Mouse (Mus musculus) intestine, embryonic 16.5 days (tissue): ENCODE results near the gene Sirt4. TPM values are rescaled to one million over a fixed set of nuclear protein-coding genes. Genes with fewer than 3 reads are reported as not detected.

Source experiments
- ATAC-seq: fragments of 200-750 bp; cut with Nextera tagmentation; 2 replicates; pipeline ENCODE4 v1.8.0; 2017; ENCODE audit warnings: moderate TSS enrichment, moderate library complexity
- H3K27ac ChIP-seq: fragments of 300-500 bp; sonication (generic); 2 replicates; pipeline ENCODE4 v1.5.1; 2014; ENCODE audit warnings: mild to moderate bottlenecking, low read length
- H3K27me3 ChIP-seq: fragments of 300-500 bp; sonication (generic); replicated peaks from 2 replicates; pipeline ENCODE4 v1.6.1; 2014; ENCODE audit warnings: low read length, control low read depth, mixed read lengths; ENCODE audit not compliant: control insufficient read depth, insufficient read depth
- H3K36me3 ChIP-seq: fragments of 300-500 bp; sonication (generic); 2 replicates; pipeline ENCODE4 v1.6.1; 2014; ENCODE audit warnings: low read length, control low read depth; ENCODE audit not compliant: control insufficient read depth, insufficient read depth
- H3K4me1 ChIP-seq: fragments of 300-500 bp; sonication (generic); 2 replicates; pipeline ENCODE4 v1.6.1; 2014; ENCODE audit warnings: low read length, control low read depth, mixed read lengths; ENCODE audit not compliant: control insufficient read depth, insufficient read depth
- H3K4me2 ChIP-seq: fragments of 300-500 bp; sonication (generic); 2 replicates; pipeline ENCODE4 v1.6.1; 2014; ENCODE audit warnings: low read depth, low read length, control low read depth
- H3K4me3 ChIP-seq: fragments of 300-500 bp; sonication (generic); 2 replicates; pipeline ENCODE4 v1.5.1; 2014; ENCODE audit warnings: mild to moderate bottlenecking, low read length
- H3K9ac ChIP-seq: fragments of 300-500 bp; sonication (generic); 2 replicates; pipeline ENCODE4 v1.6.1; 2014; ENCODE audit warnings: low read depth, low read length
- H3K9me3 ChIP-seq: fragments of 300-500 bp; sonication (generic); 2 replicates; pipeline ENCODE4 v1.6.1; 2016; ENCODE audit warnings: low read length, control low read depth; ENCODE audit not compliant: control insufficient read depth
- WGBS: fragments of 180-500 bp; shearing (Covaris S2); extraction: QIAGEN DNeasy Blood & Tissue Kit; methylation state at CpG from one replicate; pipeline ENCODE4 v1.1.7; 2014; 5-methylcytosine and 5-hydroxymethylcytosine counted together
- polyA plus RNA-seq: library from polyadenylated mRNA; unstranded; fragments of >200 nt; fragmentation: Nextera tagmentation; extraction: Ambion mirVana; gene quantifications from 2 replicates; pipeline ENCODE4 v1.2.1, GENCODE M21; 2015

Gene Sirt4
- polyA plus RNA-seq, result 20.4 and 23.1 TPM in 2 replicates

DNA sequence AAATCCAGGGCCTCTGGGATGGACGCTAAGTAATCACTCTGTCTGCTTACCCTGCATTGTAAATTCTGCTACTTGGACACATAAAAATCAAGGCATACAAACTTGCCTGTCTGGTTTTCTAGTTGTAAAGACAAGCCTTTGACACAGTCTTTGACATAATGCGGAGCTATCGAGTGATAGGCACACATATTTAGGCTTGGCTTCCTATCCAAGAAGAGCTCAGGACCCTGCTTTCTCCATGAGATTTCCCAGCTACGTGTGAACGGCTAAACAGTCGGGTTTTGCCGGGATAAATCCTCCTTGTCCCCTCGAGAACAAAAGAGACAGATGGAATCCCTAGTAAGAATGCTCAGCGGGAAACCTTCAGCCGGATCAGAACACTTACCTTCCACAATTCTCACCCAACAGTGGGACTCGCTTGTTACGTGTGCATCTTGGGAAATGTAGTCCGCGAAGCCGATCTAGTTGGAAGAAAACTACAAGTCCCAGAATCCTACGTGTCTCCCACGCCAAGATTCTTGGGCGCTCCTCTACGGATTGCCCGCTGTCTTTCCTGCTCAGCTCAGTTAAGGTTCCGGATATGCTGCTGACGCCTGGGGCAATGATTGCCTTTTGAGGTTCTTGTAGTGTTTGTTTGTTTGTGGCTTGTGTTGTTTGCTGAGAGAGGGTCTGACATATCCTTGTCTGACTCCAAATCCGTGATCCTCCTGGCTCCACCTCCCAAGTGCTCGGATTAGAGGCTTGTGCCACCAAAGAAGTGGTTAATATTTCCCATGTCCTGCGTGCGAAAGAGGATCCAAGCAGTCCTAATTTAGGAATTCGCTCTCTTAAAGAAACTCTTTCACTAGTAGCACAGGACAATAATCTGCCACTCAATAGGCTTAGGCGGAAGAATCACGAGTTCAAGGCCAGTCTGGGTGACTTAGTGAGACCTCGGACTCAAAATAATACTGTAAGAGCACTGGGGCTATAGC lies at the start of gene Sirt4:
Gene Sirt4 (minus strand): TSS at position 779 of the 974 bp plus-strand sequence.
- WGBS, result 5% methylated on average over 30 of the region's 30 CpGs
- peak within 1 kb of the TSS; percentile 59 for H3K4me3 ChIP-seq
- peak within 1 kb of the TSS; percentile 61 for H3K4me2 ChIP-seq
- peak within 1 kb of the TSS; percentile 69 for H3K27ac ChIP-seq
- ATAC-seq, result peak; percentile 87
- H3K36me3 ChIP-seq, result no peaks in the 10 kb centered on the region
- peak within 1 kb of the TSS; percentile 76 for H3K9ac ChIP-seq
- no peaks in the 10 kb centered on the region for H3K27me3 ChIP-seq
- peaks cover 4% of the 10 kb centered on the region for H3K4me1 ChIP-seq
- no peaks in the 10 kb centered on the region for H3K9me3 ChIP-seq

DNA sequence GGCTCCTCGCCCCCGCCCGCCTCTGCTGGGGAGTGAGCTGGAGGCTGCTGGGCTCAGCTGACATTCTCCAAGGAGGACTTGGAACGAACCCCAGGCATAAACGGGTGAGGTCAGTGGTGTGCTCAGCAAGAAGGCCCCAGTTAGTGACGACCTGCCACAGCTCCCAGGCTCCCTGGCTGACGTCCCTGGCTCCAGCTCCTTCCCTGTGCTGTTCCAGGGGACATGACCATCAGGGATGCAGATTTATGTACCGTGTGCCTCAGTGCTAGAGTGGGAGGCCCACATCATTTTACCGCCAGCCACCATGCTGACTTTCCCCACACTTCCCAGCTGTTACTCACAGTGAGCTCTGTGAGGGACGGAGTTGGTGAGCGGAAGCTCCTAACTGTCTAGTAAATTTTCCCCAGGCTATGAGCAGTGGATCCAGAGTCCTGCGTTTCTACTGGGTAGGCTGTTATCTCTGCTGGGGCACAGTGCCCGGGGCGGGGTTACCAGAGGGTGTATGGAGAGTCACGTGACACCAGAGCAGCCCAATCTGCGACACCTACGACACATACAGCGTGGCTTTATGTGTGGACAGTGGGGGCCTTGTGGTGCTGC lies 47.2 kb upstream of the Sirt4 start:
- WGBS, result 19% methylated on average over 18 of the region's 18 CpGs
- peak overlapping the region; percentile 48 for H3K4me2 ChIP-seq
- peak overlapping the region; percentile 53 for H3K9ac ChIP-seq
- H3K36me3 ChIP-seq, result no peaks in the 10 kb centered on the region
- H3K9me3 ChIP-seq, result no peaks in the 10 kb centered on the region
- H3K4me3 ChIP-seq, result no peak overlapping the region
- H3K4me1 ChIP-seq, result peaks cover 74% of the 10 kb centered on the region
- H3K27ac ChIP-seq, result peak overlapping the region; percentile 93
- no peaks in the 10 kb centered on the region for H3K27me3 ChIP-seq
- ATAC-seq, result peak; percentile 79

DNA sequence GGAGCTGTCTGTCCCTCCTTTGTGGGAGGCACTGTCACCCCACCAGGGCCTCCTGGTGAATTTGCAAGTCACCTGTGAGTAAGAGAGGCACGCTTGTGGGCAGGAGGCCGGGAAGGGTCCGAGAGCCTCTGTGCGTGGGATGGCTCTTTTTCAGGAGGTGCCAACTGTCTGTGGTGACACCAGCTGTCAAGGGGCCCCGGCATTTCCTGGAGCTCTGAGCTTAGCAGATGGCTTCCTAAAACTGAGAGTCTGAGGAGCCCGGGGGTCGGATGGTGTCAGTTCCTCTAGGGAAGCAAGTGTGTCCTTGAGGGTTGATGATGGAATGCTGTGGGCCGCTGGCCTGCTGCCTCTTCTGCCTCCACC lies 45.9 kb upstream of the Sirt4 start:
- 60% methylated on average over 8 of the region's 8 CpGs for WGBS
- H3K9me3 ChIP-seq, result no peaks in the 10 kb centered on the region
- no peak overlapping the region for H3K4me2 ChIP-seq
- H3K27ac ChIP-seq, result peak overlapping the region; percentile 93
- ATAC-seq, result no peak
- H3K9ac ChIP-seq, result peak overlapping the region; percentile 41; the same call in 1 of the 2 replicates
- no peaks in the 10 kb centered on the region for H3K36me3 ChIP-seq
- peaks cover 69% of the 10 kb centered on the region for H3K4me1 ChIP-seq
- no peaks in the 10 kb centered on the region for H3K27me3 ChIP-seq
- H3K4me3 ChIP-seq, result no peak overlapping the region

DNA sequence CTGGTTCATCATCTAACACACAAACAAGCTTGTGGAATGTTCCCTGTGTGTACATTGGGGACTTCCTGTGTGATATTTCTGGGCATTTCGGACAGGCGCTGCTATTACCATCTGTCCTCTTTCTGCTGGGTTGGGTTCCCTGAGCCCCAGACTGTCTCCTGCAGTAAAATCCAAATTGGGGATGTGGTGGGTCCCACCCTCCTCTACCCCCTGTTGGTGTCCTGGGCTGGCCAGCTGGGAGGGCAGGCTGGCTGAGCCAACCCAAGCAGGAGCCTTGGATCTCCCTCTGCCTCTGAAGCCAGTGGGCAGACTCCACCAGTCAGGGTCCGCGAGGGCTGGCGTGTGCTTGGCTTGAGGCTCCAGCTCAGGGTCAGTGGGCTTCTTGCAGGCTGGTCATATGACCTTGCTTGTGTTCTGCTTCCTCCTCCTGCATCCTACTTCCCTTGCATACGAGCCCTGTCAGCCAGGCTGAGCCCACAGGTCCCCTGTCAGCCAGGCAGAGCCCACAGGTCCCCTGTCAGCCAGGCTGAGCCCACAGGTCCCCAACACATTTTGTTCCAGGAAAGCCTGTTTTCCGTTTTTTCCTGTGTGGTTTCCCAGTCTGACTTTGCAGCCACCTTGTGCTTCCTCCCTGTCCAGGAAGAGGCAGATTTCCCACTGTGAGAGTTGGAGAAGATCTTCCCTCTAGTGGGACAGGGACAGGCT lies 45.4 kb upstream of the Sirt4 start:
- H3K36me3 ChIP-seq, result no peaks in the 10 kb centered on the region
- 0 out of 2 replicates have a peak overlapping the region, but pooled peaks have one; percentile 18 for H3K4me2 ChIP-seq
- H3K27me3 ChIP-seq, result no peaks in the 10 kb centered on the region
- peak overlapping the region; percentile 41; the same call in 1 of the 2 replicates for H3K9ac ChIP-seq
- WGBS, result 45% methylated on average over 7 of the region's 7 CpGs
- peak overlapping the region; percentile 85 for H3K27ac ChIP-seq
- no peaks in the 10 kb centered on the region for H3K9me3 ChIP-seq
- no peak for ATAC-seq
- peaks cover 67% of the 10 kb centered on the region for H3K4me1 ChIP-seq
- H3K4me3 ChIP-seq, result no peak overlapping the region

DNA sequence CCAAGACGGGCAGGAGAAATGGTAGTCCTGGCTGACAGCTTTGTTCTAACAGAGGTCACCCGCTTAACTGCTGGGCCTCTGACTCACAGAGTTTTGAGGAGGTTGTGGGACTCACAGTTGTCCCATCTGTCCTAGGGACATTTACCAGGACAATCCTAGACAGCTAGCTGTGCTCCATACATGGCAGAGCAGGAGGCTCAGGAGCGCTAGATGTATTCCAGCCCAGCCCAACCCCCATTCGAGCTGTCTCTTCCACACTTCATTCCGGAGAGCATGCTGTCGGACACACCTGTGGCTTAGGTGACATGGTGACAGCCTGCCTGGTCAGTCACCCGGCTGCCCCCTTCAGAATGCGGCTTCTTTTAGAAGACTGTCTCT lies 44.8 kb upstream of the Sirt4 start:
- H3K36me3 ChIP-seq, result no peaks in the 10 kb centered on the region
- H3K4me3 ChIP-seq, result no peak overlapping the region
- 0 out of 2 replicates have a peak overlapping the region, but pooled peaks have one; percentile 18 for H3K4me2 ChIP-seq
- H3K9me3 ChIP-seq, result no peaks in the 10 kb centered on the region
- H3K9ac ChIP-seq, result no peak overlapping the region
- WGBS, result 45% methylated on average over 8 of the region's 8 CpGs
- no peaks in the 10 kb centered on the region for H3K27me3 ChIP-seq
- peak overlapping the region; percentile 85 for H3K27ac ChIP-seq
- peaks cover 67% of the 10 kb centered on the region for H3K4me1 ChIP-seq
- no peak for ATAC-seq

DNA sequence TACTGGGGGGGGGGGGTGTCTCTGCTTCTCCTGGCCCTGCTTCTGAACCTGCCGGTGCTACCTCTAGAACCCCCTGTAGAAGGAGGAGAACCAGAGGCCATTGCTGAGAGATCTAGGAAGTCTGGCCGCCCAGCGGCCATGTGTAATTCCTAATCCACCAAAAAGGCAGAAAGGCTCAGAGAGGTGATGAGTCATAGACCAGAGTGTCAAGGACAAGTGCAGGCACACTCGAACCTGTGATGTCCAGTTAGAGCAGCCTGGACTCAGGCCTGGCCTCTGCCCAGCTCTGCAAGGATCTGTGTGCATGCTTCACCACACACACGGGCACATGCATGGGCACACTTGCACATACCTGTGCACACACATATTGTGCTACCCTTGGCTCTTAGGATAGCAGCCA lies 43.6 kb upstream of the Sirt4 start:
- Histone ChIP-seq H3K27me3 (no peaks in the 10 kb centered on the region), H3K9me3 (no peaks in the 10 kb centered on the region), H3K4me2 (no peak overlapping the region), H3K4me1 (peaks cover 67% of the 10 kb centered on the region), H3K36me3 (no peaks in the 10 kb centered on the region), H3K27ac (no peak overlapping the region), H3K9ac (no peak overlapping the region), H3K4me3 (no peak overlapping the region)
- no peak for ATAC-seq
- 84% methylated on average over 5 of the region's 5 CpGs for WGBS

DNA sequence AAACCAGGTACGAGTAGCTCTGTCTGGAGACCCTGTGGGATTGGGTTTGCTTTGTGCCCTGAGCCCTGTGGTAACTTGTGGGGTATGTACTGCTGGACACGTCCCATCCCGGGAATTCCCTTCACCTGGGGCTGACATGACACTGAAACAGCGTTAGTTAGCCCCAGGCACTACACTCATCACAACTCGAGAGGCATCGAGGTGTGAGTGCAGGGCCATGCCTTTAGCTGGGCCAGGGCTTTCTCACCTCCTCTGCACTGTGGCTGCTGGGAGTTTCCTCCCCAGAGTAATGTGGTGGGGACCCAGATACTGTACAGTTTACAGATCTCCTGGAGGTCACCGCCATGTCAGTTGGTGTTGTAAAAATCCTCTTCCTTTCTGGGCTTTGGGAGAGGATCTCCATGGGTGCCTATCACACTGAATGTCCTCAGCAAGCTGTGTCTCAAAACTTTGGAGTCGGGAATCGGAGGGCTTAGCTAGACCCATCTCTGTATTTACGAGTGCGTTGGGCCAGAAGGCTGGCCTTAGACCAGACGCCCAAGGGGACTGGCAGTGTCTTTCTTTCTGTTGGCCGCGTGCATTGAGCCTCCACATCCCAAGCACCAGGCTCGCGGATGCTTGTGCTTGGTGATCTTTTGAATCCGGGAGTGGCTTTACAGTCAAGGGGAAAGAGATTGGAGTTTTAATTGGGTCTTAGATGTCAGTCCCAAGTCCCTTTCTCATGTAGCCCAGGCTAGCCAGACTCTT lies 42.1 kb upstream of the Sirt4 start:
- H3K9me3 ChIP-seq, result no peaks in the 10 kb centered on the region
- H3K4me3 ChIP-seq, result no peak overlapping the region
- 0 out of 2 replicates have a peak overlapping the region, but pooled peaks have one; percentile 3 for H3K9ac ChIP-seq
- no peak for ATAC-seq
- H3K27me3 ChIP-seq, result no peaks in the 10 kb centered on the region
- no peak overlapping the region for H3K27ac ChIP-seq
- peaks cover 67% of the 10 kb centered on the region for H3K4me1 ChIP-seq
- H3K4me2 ChIP-seq, result no peak overlapping the region
- WGBS, result 87% methylated on average over 17 of the region's 17 CpGs
- no peaks in the 10 kb centered on the region for H3K36me3 ChIP-seq

DNA sequence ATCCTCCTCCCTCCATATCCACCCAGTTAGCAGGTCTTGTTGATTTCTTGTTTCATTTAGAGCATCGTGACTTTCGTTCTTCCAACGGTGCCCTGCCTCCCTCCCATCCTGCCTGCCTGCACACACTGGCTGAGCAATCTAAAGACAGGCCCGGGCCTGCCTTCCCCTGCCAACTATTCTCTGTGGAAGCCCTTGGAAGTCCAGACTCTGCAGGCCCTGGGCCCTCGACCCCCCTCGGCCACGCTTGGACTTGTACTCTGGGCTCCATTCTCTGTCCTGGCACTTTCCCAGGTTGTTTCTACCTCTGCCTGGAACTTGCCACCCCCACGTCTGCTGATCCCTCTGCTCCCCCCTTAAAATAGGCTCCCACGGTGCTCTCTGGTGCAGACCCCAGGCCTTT lies 41.4 kb upstream of the Sirt4 start:
- peak overlapping the region; percentile 3; the same call in 1 of the 2 replicates for H3K9ac ChIP-seq
- H3K27me3 ChIP-seq, result no peaks in the 10 kb centered on the region
- H3K4me1 ChIP-seq, result peaks cover 67% of the 10 kb centered on the region
- H3K9me3 ChIP-seq, result no peaks in the 10 kb centered on the region
- H3K4me2 ChIP-seq, result no peak overlapping the region
- no peak for ATAC-seq
- no peaks in the 10 kb centered on the region for H3K36me3 ChIP-seq
- WGBS, result 76% methylated on average over 9 of the region's 9 CpGs
- no peak overlapping the region for H3K4me3 ChIP-seq
- H3K27ac ChIP-seq, result no peak overlapping the region
